Mouse (Mus musculus) forebrain, embryonic 16.5 days (tissue): ENCODE results near the gene Tdrd7. TPM values are rescaled to one million over a fixed set of nuclear protein-coding genes. Genes with fewer than 3 reads are reported as not detected.

ENCODE experiments used
- ATAC-seq: fragments of 200-750 bp; cut with Nextera tagmentation; 2 replicates; pipeline ENCODE4 v1.8.0; 2017; ENCODE audit warnings: mild to moderate bottlenecking, moderate library complexity
- H3K27ac ChIP-seq: fragments of 300-500 bp; sonication (generic); 2 replicates; pipeline ENCODE4 v1.5.1; 2014; ENCODE audit warnings: low read length, control low read depth
- H3K27me3 ChIP-seq: fragments of 300-500 bp; sonication (generic); replicated peaks from 2 replicates; pipeline ENCODE4 v1.6.1; 2014; ENCODE audit warnings: low read length; ENCODE audit not compliant: control insufficient read depth, insufficient read depth
- H3K36me3 ChIP-seq: fragments of 300-500 bp; sonication (generic); 2 replicates; pipeline ENCODE4 v1.6.1; 2014; ENCODE audit not compliant: control insufficient read depth, insufficient read depth
- H3K4me1 ChIP-seq: fragments of 300-500 bp; sonication (generic); replicated peaks from 2 replicates; pipeline ENCODE4 v1.6.1; 2014; ENCODE audit warnings: low read length; ENCODE audit not compliant: control insufficient read depth, insufficient read depth
- H3K4me2 ChIP-seq: fragments of 300-500 bp; sonication (generic); 2 replicates; pipeline ENCODE4 v1.6.1; 2014; ENCODE audit warnings: mild to moderate bottlenecking, low read length, control low read depth
- H3K4me3 ChIP-seq: fragments of 300-500 bp; sonication (generic); replicated peaks from 2 replicates; pipeline ENCODE4 v1.5.1; 2014; ENCODE audit warnings: mild to moderate bottlenecking, low read length, control low read depth
- H3K9ac ChIP-seq: fragments of 300-500 bp; sonication (generic); replicated peaks from 2 replicates; pipeline ENCODE4 v1.6.1; 2014; ENCODE audit warnings: low read depth, low read length, control low read depth
- H3K9me3 ChIP-seq: fragments of 300-500 bp; sonication (generic); 2 replicates; pipeline ENCODE4 v1.6.1; 2016; ENCODE audit warnings: low read length; ENCODE audit not compliant: control insufficient read depth
- WGBS: fragments of 180-500 bp; shearing (Covaris S2); extraction: QIAGEN DNeasy Blood & Tissue Kit; methylation state at CpG from one replicate; pipeline ENCODE4 v1.1.7; 2014; 5-methylcytosine and 5-hydroxymethylcytosine counted together
- polyA plus RNA-seq: library from polyadenylated mRNA; unstranded; fragments of >200 nt; fragmentation: Nextera tagmentation; extraction: Ambion mirVana; gene quantifications from 2 replicates; pipeline ENCODE4 v1.2.1, GENCODE M21; 2015

Gene Tdrd7
- polyA plus RNA-seq, 1 experiment from 2014 or later = 20.9 TPM

DNA sequence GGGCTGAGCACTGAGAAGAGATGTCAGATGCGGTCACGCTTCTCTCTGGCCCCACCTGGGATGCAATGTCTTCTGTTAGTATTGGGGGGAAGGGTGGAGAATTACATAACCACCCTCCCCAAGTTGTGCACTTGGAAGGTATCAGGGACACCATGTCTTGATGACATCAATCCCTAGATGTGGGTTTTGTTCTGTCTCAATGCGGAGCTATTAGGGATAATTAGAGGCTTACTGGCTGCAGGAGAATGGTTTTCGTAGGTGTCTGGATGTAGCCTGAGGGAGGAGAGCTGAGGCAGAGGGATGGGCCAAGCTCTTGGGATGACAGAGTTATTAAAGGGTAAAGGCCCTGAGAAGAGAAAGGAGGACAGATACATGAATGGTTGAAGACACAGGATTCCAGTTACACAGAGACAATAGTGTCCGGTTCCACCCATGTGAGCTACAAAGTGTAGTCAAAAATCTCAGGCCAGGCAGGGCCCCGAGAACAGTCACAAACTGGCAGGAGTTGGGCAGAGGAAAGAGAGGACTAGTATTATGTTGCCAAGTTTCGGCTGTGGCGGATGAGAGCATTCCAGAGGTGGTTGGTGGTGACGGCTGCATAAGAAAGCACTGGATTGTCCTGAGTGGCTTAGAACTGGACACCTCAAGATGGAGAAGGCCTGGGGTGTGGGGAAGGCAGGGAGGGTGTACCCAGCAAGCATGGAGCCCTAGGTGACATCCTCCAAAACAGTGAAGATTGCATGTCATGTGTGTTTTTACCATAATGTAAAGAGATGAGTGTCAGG lies 88.4 kb downstream of the Tdrd7 start:
- no peak for ATAC-seq
- Histone ChIP-seq H3K27me3 (no peaks in the 10 kb centered on the region), H3K4me2 (no peak overlapping the region), H3K4me3 (no peak overlapping the region), H3K9me3 (peaks cover 9% of the 10 kb centered on the region), H3K36me3 (no peaks in the 10 kb centered on the region), H3K9ac (no peak overlapping the region), H3K27ac (no peak overlapping the region), H3K4me1 (no peaks in the 10 kb centered on the region)
- WGBS = 84% methylated on average over 9 of the region's 9 CpGs

GRCm38 (mm10) chr4:46056163-46056562 lies 91.0 kb downstream of the Tdrd7 start:
- H3K4me2 ChIP-seq = no peak overlapping the region
- no peak overlapping the region for H3K4me3 ChIP-seq
- no peak overlapping the region for H3K9ac ChIP-seq
- H3K27ac ChIP-seq = no peak overlapping the region
- no peaks in the 10 kb centered on the region for H3K27me3 ChIP-seq
- 84% methylated on average over 5 of the region's 5 CpGs for WGBS
- peaks cover 9% of the 10 kb centered on the region for H3K9me3 ChIP-seq
- no peaks in the 10 kb centered on the region for H3K4me1 ChIP-seq
- ATAC-seq = no peak
- no peaks in the 10 kb centered on the region for H3K36me3 ChIP-seq

DNA sequence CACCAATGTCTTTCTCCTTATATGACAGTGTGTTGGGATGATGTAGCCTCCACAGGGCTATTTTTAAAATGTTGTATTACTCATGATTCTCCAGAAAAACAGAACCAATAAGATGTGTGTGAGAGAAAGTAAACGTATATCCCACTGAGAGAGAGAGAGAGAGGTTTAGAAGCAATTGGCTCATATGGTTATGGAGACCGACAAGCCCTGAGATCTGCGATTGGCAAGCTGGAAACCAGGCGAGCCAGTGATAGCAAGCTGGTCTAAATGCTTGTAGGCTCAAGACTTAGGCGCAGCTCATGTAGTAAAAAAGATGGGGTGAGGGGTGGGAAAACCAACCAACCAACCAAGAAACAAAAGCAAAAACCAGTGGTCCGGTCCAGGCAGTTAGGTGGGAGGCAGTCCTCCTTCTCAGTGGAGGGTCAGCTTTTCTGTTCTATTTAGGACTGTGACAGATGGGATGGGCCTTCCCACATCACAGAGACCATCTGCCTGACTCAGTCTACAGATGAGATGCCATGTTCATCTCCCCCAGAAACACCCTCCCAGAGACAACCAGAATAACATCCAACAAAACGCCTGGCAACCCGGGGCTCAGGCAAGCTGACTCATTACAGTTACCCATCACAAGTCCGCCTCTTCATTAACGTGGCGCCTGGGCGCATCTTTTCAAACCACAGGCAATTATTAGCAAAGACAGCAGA lies 96.3 kb downstream of the Tdrd7 start:
- Histone ChIP-seq H3K9me3 (peaks cover 7% of the 10 kb centered on the region), H3K36me3 (no peaks in the 10 kb centered on the region), H3K27ac (no peak overlapping the region), H3K4me2 (no peak overlapping the region), H3K4me1 (no peaks in the 10 kb centered on the region), H3K27me3 (no peaks in the 10 kb centered on the region), H3K9ac (no peak overlapping the region), H3K4me3 (no peak overlapping the region)
- ATAC-seq = no peak
- 73% methylated on average over 12 of the region's 12 CpGs for WGBS

- H3K27ac ChIP-seq = no peak overlapping the region
- ATAC-seq = no peak
- H3K4me3 ChIP-seq = no peak overlapping the region
- no peaks in the 10 kb centered on the region for H3K9me3 ChIP-seq
- 86% methylated on average over 4 of the region's 4 CpGs for WGBS
- H3K9ac ChIP-seq = no peak overlapping the region
- no peaks in the 10 kb centered on the region for H3K4me1 ChIP-seq
- H3K36me3 ChIP-seq = no peaks in the 10 kb centered on the region
- H3K27me3 ChIP-seq = no peaks in the 10 kb centered on the region
- no peak overlapping the region for H3K4me2 ChIP-seq
Observed at GRCm38 (mm10) chr4:46063841-46064240, 98.7 kb downstream of the Tdrd7 start.

DNA sequence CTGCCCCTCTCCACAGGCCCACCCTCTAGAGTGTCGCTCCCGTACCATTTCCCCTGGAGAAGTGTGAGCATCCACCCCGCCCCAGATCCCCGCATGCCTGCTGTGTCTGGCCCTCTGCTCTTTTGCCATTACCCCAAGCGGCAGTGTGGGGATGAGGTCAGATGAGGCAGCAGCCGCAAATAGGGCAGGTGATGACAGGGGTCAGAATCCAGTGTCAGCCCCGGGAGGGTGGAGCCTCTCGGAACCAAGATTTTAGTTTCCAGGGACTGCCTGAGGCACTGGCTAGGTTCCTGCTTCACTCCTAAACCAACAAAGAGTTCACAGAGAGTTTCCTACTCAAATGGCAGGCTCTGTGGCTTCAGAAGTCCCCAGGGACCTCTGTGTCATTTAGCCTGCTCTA lies 99.1 kb downstream of the Tdrd7 start:
- H3K27me3 ChIP-seq = no peaks in the 10 kb centered on the region
- no peak overlapping the region for H3K27ac ChIP-seq
- no peak overlapping the region for H3K4me3 ChIP-seq
- H3K36me3 ChIP-seq = no peaks in the 10 kb centered on the region
- no peak overlapping the region for H3K9ac ChIP-seq
- no peaks in the 10 kb centered on the region for H3K4me1 ChIP-seq
- H3K4me2 ChIP-seq = no peak overlapping the region
- H3K9me3 ChIP-seq = no peaks in the 10 kb centered on the region
- WGBS = 54% methylated on average over 8 of the region's 8 CpGs
- ATAC-seq = no peak

- WGBS = 67% methylated on average over 3 of the region's 3 CpGs
- no peak overlapping the region for H3K4me2 ChIP-seq
- no peaks in the 10 kb centered on the region for H3K4me1 ChIP-seq
- H3K9me3 ChIP-seq = no peaks in the 10 kb centered on the region
- H3K36me3 ChIP-seq = no peaks in the 10 kb centered on the region
- ATAC-seq = no peak
- no peak overlapping the region for H3K9ac ChIP-seq
- H3K27me3 ChIP-seq = no peaks in the 10 kb centered on the region
- no peak overlapping the region for H3K27ac ChIP-seq
- no peak overlapping the region for H3K4me3 ChIP-seq
Observed at GRCm38 (mm10) chr4:46064961-46065360, 99.8 kb downstream of the Tdrd7 start.

DNA sequence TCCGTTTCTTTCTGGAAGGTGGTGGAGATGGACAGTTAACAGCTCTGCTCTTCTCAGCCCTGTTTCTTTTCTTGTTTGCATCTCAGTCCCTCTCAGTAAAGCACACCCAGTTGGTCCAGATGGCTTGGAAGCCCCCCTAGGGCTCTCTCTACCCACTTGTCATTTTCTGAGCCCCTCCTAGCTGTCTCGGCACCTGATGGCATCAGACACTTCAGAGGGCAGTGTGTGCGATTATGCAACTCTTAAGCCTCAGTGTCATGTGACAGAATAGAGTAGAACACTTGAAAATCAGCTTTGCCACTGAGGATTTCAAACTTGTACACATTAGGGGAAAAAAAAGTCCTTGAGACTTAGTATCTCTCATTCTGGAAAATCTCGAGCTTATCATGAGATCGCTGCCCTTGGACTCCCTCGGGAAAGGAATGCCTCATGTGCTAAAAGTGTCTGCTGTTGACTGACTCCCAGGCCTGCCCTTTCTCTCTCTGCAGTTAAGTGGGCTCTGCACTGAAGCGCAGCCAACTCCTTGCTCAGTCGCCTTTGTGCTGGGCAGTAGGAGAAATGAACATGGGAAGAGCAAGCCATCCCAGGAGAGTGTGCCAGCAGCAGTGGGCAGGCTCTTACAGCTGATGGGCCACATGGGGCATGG lies 100.7 kb downstream of the Tdrd7 start:
- Histone ChIP-seq H3K4me2 (no peak overlapping the region), H3K27me3 (no peaks in the 10 kb centered on the region), H3K36me3 (no peaks in the 10 kb centered on the region), H3K4me3 (no peak overlapping the region), H3K9me3 (no peaks in the 10 kb centered on the region), H3K4me1 (no peaks in the 10 kb centered on the region), H3K9ac (no peak overlapping the region), H3K27ac (no peak overlapping the region)
- WGBS = 71% methylated on average over 8 of the region's 8 CpGs
- no peak for ATAC-seq

- no peak overlapping the region for H3K9ac ChIP-seq
- H3K27me3 ChIP-seq = no peaks in the 10 kb centered on the region
- WGBS = 79% methylated on average over 3 of the region's 3 CpGs
- no peaks in the 10 kb centered on the region for H3K4me1 ChIP-seq
- no peaks in the 10 kb centered on the region for H3K9me3 ChIP-seq
- H3K4me2 ChIP-seq = no peak overlapping the region
- no peak overlapping the region for H3K4me3 ChIP-seq
- H3K27ac ChIP-seq = no peak overlapping the region
- ATAC-seq = no peak
- H3K36me3 ChIP-seq = no peaks in the 10 kb centered on the region
Observed at GRCm38 (mm10) chr4:46068060-46068459, 102.9 kb downstream of the Tdrd7 start.

GRCm38 (mm10) chr4:46068573-46068972 lies 103.4 kb downstream of the Tdrd7 start:
- H3K9ac ChIP-seq = no peak overlapping the region
- no peaks in the 10 kb centered on the region for H3K4me1 ChIP-seq
- H3K36me3 ChIP-seq = no peaks in the 10 kb centered on the region
- H3K9me3 ChIP-seq = no peaks in the 10 kb centered on the region
- H3K27me3 ChIP-seq = no peaks in the 10 kb centered on the region
- no peak overlapping the region for H3K4me2 ChIP-seq
- no peak overlapping the region for H3K4me3 ChIP-seq
- 37% methylated on average over 1 of the region's 1 CpGs for WGBS
- H3K27ac ChIP-seq = no peak overlapping the region
- no peak for ATAC-seq
